Mouse (Mus musculus) limb, embryonic 15.5 days (tissue): ENCODE measurements around the gene Poc1a. TPM values are rescaled to one million over a fixed set of nuclear protein-coding genes. Genes with fewer than 3 reads are reported as not detected.

ENCODE experiments used
- ATAC-seq: fragments of 200-750 bp; cut with Nextera tagmentation; 2 replicates; pipeline ENCODE4 v1.8.0; 2017; ENCODE audit warnings: low read depth, moderate TSS enrichment; ENCODE audit not compliant: insufficient number of reproducible peaks, low FRiP score, low TSS enrichment
- H3K27ac ChIP-seq: fragments of 300-500 bp; sonication (generic); 2 replicates; pipeline ENCODE4 v1.5.1; 2015; ENCODE audit warnings: moderate library complexity, mild to moderate bottlenecking, inconsistent platforms
- H3K27me3 ChIP-seq: fragments of 300-500 bp; sonication (generic); 2 replicates; pipeline ENCODE4 v1.6.1; 2015; ENCODE audit warnings: inconsistent platforms
- H3K36me3 ChIP-seq: fragments of 300-500 bp; sonication (generic); 2 replicates; pipeline ENCODE4 v1.6.1; 2015; ENCODE audit warnings: inconsistent platforms
- H3K4me1 ChIP-seq: fragments of 300-500 bp; sonication (generic); 2 replicates; pipeline ENCODE4 v1.6.1; 2015; ENCODE audit warnings: inconsistent platforms
- H3K4me2 ChIP-seq: fragments of 300-500 bp; sonication (generic); 2 replicates; pipeline ENCODE4 v1.6.1; 2015; ENCODE audit warnings: mild to moderate bottlenecking, inconsistent platforms
- H3K4me3 ChIP-seq: fragments of 300-500 bp; sonication (generic); 2 replicates; pipeline ENCODE4 v1.5.1; 2015; ENCODE audit warnings: mild to moderate bottlenecking, inconsistent platforms
- H3K9ac ChIP-seq: fragments of 300-500 bp; sonication (generic); 2 replicates; pipeline ENCODE4 v1.6.1; 2015; ENCODE audit warnings: inconsistent platforms
- H3K9me3 ChIP-seq: fragments of 300-500 bp; sonication (generic); 2 replicates; pipeline ENCODE4 v1.6.1; 2016; ENCODE audit warnings: inconsistent platforms
- WGBS: fragments of 180-500 bp; shearing (Covaris S2); methylation state at CpG from one replicate; pipeline ENCODE4 v1.1.7; 2015; 5-methylcytosine and 5-hydroxymethylcytosine counted together
- polyA plus RNA-seq: library from polyadenylated mRNA; unstranded; fragments of >200 nt; fragmentation: Nextera tagmentation; extraction: Ambion mirVana; gene quantifications from 2 replicates; pipeline ENCODE4 v1.2.1, GENCODE M21; 2015

The Poc1a gene
- polyA plus RNA-seq, 1 experiment from 2014 or later, result 21.3 TPM

GRCm38 (mm10) chr9:106357167-106357566, 76.3 kb downstream of the Poc1a start:
- no peaks in the 10 kb centered on the region for H3K36me3 ChIP-seq
- no peaks in the 10 kb centered on the region for H3K27me3 ChIP-seq
- no peak overlapping the region for H3K4me3 ChIP-seq
- H3K9ac ChIP-seq, result no peak overlapping the region
- H3K9me3 ChIP-seq, result no peaks in the 10 kb centered on the region
- no peak for ATAC-seq
- no peak overlapping the region for H3K4me2 ChIP-seq
- peak overlapping the region; percentile 94 for H3K27ac ChIP-seq
- WGBS, result 31% methylated on average over 3 of the region's 3 CpGs
- peaks cover 86% of the 10 kb centered on the region for H3K4me1 ChIP-seq

GRCm38 (mm10) chr9:106359297-106359696, 78.4 kb downstream of the Poc1a start:
- Histone ChIP-seq H3K4me3 (no peak overlapping the region), H3K9ac (no peak overlapping the region), H3K4me2 (no peak overlapping the region), H3K9me3 (no peaks in the 10 kb centered on the region), H3K4me1 (peaks cover 65% of the 10 kb centered on the region), H3K36me3 (no peaks in the 10 kb centered on the region), H3K27me3 (no peaks in the 10 kb centered on the region), H3K27ac (peak overlapping the region; percentile 67)
- ATAC-seq, result no peak
- 41% methylated on average over 6 of the region's 6 CpGs for WGBS

- H3K27ac ChIP-seq, result no peak overlapping the region
- H3K9ac ChIP-seq, result no peak overlapping the region
- H3K27me3 ChIP-seq, result no peaks in the 10 kb centered on the region
- H3K4me2 ChIP-seq, result no peak overlapping the region
- H3K36me3 ChIP-seq, result no peaks in the 10 kb centered on the region
- peaks cover 60% of the 10 kb centered on the region for H3K4me1 ChIP-seq
- no peak overlapping the region for H3K4me3 ChIP-seq
- no peak for ATAC-seq
- H3K9me3 ChIP-seq, result no peaks in the 10 kb centered on the region
- WGBS, result 66% methylated on average over 6 of the region's 6 CpGs
Observed at GRCm38 (mm10) chr9:106361140-106361539, 80.3 kb downstream of the Poc1a start.

- Histone ChIP-seq H3K36me3 (no peaks in the 10 kb centered on the region), H3K4me2 (no peak overlapping the region), H3K27ac (peak overlapping the region; percentile 100), H3K4me3 (no peak overlapping the region), H3K9ac (no peak overlapping the region), H3K9me3 (no peaks in the 10 kb centered on the region), H3K27me3 (no peaks in the 10 kb centered on the region), H3K4me1 (peaks cover 34% of the 10 kb centered on the region)
- 68% methylated on average over 7 of the region's 7 CpGs for WGBS
- no peak for ATAC-seq
Observed at GRCm38 (mm10) chr9:106365333-106365732, 84.5 kb downstream of the Poc1a start.

GRCm38 (mm10) chr9:106366188-106366587, 85.3 kb downstream of the Poc1a start:
- no peaks in the 10 kb centered on the region for H3K27me3 ChIP-seq
- no peak for ATAC-seq
- H3K4me2 ChIP-seq, result no peak overlapping the region
- H3K9ac ChIP-seq, result no peak overlapping the region
- H3K4me1 ChIP-seq, result peaks cover 38% of the 10 kb centered on the region
- WGBS, result 15% methylated on average over 1 of the region's 1 CpGs
- no peaks in the 10 kb centered on the region for H3K9me3 ChIP-seq
- H3K4me3 ChIP-seq, result no peak overlapping the region
- H3K27ac ChIP-seq, result peak overlapping the region; percentile 100
- peaks cover 4% of the 10 kb centered on the region for H3K36me3 ChIP-seq

GRCm38 (mm10) chr9:106367001-106367400, 86.1 kb downstream of the Poc1a start:
- peak overlapping the region; percentile 95 for H3K4me3 ChIP-seq
- H3K9ac ChIP-seq, result peak overlapping the region; percentile 61
- H3K4me2 ChIP-seq, result peak overlapping the region; percentile 94
- 16% methylated on average over 5 of the region's 5 CpGs for WGBS
- no peaks in the 10 kb centered on the region for H3K27me3 ChIP-seq
- peaks cover 12% of the 10 kb centered on the region for H3K36me3 ChIP-seq
- ATAC-seq, result no peak
- peak overlapping the region; percentile 100 for H3K27ac ChIP-seq
- peaks cover 44% of the 10 kb centered on the region for H3K4me1 ChIP-seq
- H3K9me3 ChIP-seq, result no peaks in the 10 kb centered on the region

- no peaks in the 10 kb centered on the region for H3K9me3 ChIP-seq
- H3K4me1 ChIP-seq, result peaks cover 51% of the 10 kb centered on the region
- under 1% methylated on average over 36 of the region's 36 CpGs for WGBS
- ATAC-seq, result peak; percentile 92
- H3K4me3 ChIP-seq, result peak overlapping the region; percentile 95
- H3K27ac ChIP-seq, result peak overlapping the region; percentile 100
- H3K9ac ChIP-seq, result peak overlapping the region; percentile 97
- H3K27me3 ChIP-seq, result no peaks in the 10 kb centered on the region
- H3K4me2 ChIP-seq, result peak overlapping the region; percentile 94
- H3K36me3 ChIP-seq, result peaks cover 19% of the 10 kb centered on the region
Observed at GRCm38 (mm10) chr9:106367592-106368111, 86.8 kb downstream of the Poc1a start.

GRCm38 (mm10) chr9:106368112-106368717, 87.4 kb downstream of the Poc1a start, which contains the start of gene Dusp7:
Gene Dusp7 (plus strand): TSS chr9:106368632.
- no peaks in the 10 kb centered on the region for H3K9me3 ChIP-seq
- peak within 1 kb of the TSS; percentile 94 for H3K4me2 ChIP-seq
- no peaks in the 10 kb centered on the region for H3K27me3 ChIP-seq
- peak within 1 kb of the TSS; percentile 100 for H3K27ac ChIP-seq
- peaks cover 56% of the 10 kb centered on the region for H3K4me1 ChIP-seq
- under 1% methylated on average over 43 of the region's 57 CpGs for WGBS
- H3K4me3 ChIP-seq, result peak within 1 kb of the TSS; percentile 95
- ATAC-seq, result peak; percentile 57
- peaks cover 25% of the 10 kb centered on the region for H3K36me3 ChIP-seq
- peak within 1 kb of the TSS; percentile 97 for H3K9ac ChIP-seq

GRCm38 (mm10) chr9:106368831-106369501, 88.1 kb downstream of the Poc1a start:
- Histone ChIP-seq H3K36me3 (peaks cover 32% of the 10 kb centered on the region), H3K27ac (peak overlapping the region; percentile 100), H3K9ac (peak overlapping the region; percentile 97), H3K4me1 (peaks cover 64% of the 10 kb centered on the region), H3K9me3 (no peaks in the 10 kb centered on the region), H3K4me2 (peak overlapping the region; percentile 94), H3K4me3 (peak overlapping the region; percentile 95), H3K27me3 (no peaks in the 10 kb centered on the region)
- under 1% methylated on average over 72 of the region's 72 CpGs for WGBS
- ATAC-seq, result no peak

- Histone ChIP-seq H3K4me1 (peaks cover 66% of the 10 kb centered on the region), H3K4me3 (peak overlapping the region; percentile 95), H3K36me3 (peaks cover 39% of the 10 kb centered on the region), H3K9me3 (no peaks in the 10 kb centered on the region), H3K9ac (peak overlapping the region; percentile 97), H3K27ac (peak overlapping the region; percentile 100), H3K4me2 (peak overlapping the region; percentile 94), H3K27me3 (no peaks in the 10 kb centered on the region)
- WGBS, result 3% methylated on average over 11 of the region's 11 CpGs
- ATAC-seq, result no peak
Observed at GRCm38 (mm10) chr9:106369801-106370485, 89.1 kb downstream of the Poc1a start.

GRCm38 (mm10) chr9:106370620-106371383, 89.9 kb downstream of the Poc1a start:
- no peak for ATAC-seq
- peak overlapping the region; percentile 94 for H3K4me2 ChIP-seq
- peak overlapping the region; percentile 97 for H3K9ac ChIP-seq
- H3K27ac ChIP-seq, result peak overlapping the region; percentile 100
- H3K4me3 ChIP-seq, result peak overlapping the region; percentile 95
- 37% methylated on average over 30 of the region's 30 CpGs for WGBS
- H3K9me3 ChIP-seq, result no peaks in the 10 kb centered on the region
- H3K36me3 ChIP-seq, result peaks cover 43% of the 10 kb centered on the region
- peaks cover 62% of the 10 kb centered on the region for H3K4me1 ChIP-seq
- no peaks in the 10 kb centered on the region for H3K27me3 ChIP-seq
